Mouse (Mus musculus): ENCODE results near the gene Med12l. TPM values are rescaled to one million over a fixed set of nuclear protein-coding genes. Genes with fewer than 3 reads are reported as not detected.

The Med12l gene
- total and polyA plus RNA-seq, 3 experiments, result 0.93 to 2.0 (median 1.5) TPM

DNA sequence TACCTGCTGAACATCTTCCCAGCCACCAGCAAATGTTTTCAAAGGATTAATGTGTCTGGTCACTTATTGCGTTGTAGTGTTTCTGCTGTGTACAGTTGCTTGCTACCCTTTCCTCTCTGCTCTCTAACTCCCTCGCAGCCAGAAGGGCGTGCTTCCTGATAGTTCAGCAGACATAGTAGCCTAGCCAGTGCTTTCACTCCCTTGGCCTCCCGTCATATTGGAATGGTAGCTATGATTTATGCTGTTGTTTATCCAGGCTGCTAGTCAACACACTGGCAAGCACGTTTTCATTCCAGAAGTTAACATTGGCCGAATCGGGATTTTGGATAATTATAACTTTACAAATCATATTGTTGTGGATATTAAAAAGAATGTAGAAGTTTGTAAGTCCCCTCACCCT lies 54.5 kb downstream of the Med12l start:
- no peaks in the 10 kb centered on the region for H3K9me3 ChIP-seq (replicated peaks; ENCODE audit: low read length)
- no peak for TF ChIP-seq JUND (conservative IDR thresholded peaks at IDR 0.05; ENCODE audit: low read depth, low read length)
- TF ChIP-seq SMC3 (IDR thresholded peaks at IDR 0.05; ENCODE audit: low read depth, low read length), result no peak
- TF ChIP-seq ELF1 (IDR thresholded peaks at IDR 0.05; ENCODE audit: low read depth, low read length), result no peak
- no peak for TF ChIP-seq CHD1 (IDR thresholded peaks at IDR 0.05; ENCODE audit: low read depth, low read length)
- no peak for TF ChIP-seq RCOR1 (conservative IDR thresholded peaks at IDR 0.05; ENCODE audit: low read depth, low read length)
- TF ChIP-seq KAT2A (IDR thresholded peaks at IDR 0.05; ENCODE audit: insufficient replicate concordance, low read length), result no peak
- H3K79me2 ChIP-seq (replicated peaks; ENCODE audit: control insufficient read depth, extremely low read depth, insufficient read depth, poor library complexity, severe bottlenecking), result no peaks in the 10 kb centered on the region
- H3K27me3 ChIP-seq (replicated peaks), result no peaks in the 10 kb centered on the region
- in situ Hi-C loops (cut with MboI; ENCODE audit: low pct_ligation_motif_present, low pct_unique_long_range_greater_than_20kb, low sequenced_read_pairs), result no loop called here
- no peak overlapping the region for H3K27ac ChIP-seq (ENCODE audit: insufficient read depth, low read depth)
- no peak for DNase-seq (ENCODE audit: extremely low read depth)
- H3K4me2 ChIP-seq (ENCODE audit: insufficient read depth, low read depth, poor library complexity, severe bottlenecking), result no peak overlapping the region
- dilution Hi-C loops (cut with MboI; ENCODE audit: extremely low pct_ligation_motif_present, extremely low pct_unique_long_range_greater_than_20kb, low sequenced_read_pairs), result no loop called here
- H3K4me3 ChIP-seq (replicated peaks in 1 of 3; ENCODE audit: low read depth in 2 of 3, low read length in 2 of 3, poor library complexity in 1 of 3), result no peak overlapping the region
- no peaks in the 10 kb centered on the region for H3K36me3 ChIP-seq (replicated peaks in 1 of 2; ENCODE audit: control insufficient read depth in 1 of 2, insufficient read depth in 1 of 2, low read length in 1 of 2)
- H3K9ac ChIP-seq (ENCODE audit: insufficient read depth, low read depth), result no peak overlapping the region
- peaks cover 2 to 16% of the 10 kb centered on the region in 2 experiments for H3K4me1 ChIP-seq (ENCODE audit: control insufficient read depth in 1 of 2, insufficient read depth in 2 of 2)

DNA sequence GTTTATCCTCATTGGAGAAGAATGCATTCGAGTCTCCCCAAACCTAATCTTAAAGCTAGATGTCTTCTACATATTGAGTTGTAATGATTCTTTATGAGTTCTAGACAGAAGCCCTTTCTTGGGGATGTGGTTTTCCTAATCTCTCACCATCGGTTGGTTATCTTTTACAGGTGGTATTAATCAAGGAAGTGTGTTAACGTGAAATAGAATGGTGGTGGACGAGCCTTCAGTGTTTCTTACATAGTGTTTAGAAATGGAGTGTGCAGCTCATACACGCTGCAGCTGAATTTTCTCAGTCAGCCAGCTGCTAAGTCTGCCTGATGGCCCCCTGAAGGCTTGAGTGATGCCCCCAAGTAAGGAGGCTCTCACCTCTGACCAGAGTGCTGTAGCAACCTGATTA lies 56.5 kb downstream of the Med12l start:
- no peaks in the 10 kb centered on the region for H3K27me3 ChIP-seq (replicated peaks)

DNA sequence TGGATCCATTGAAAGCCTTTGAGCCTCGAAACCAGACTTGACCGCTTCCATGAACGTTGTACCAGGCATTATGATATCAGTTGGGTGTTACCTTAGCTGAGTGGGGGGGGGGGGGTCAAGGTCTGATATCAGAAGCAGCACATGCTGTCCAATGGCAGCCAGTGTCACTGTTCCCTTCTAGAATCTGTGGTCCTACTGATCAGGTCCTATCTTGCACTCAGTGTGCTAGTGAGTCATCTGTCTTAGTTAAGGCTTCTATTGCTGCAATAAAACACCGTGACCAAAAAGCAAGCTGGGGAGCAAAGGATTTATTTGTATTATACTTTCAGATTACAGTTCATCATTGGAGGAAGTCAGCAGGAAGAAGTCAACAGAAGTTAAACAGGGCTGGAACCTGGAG lies 57.8 kb downstream of the Med12l start:
- H3K4me1 ChIP-seq (ENCODE audit: control insufficient read depth in 1 of 2, insufficient read depth in 2 of 2), result peaks cover 2 to 32% of the 10 kb centered on the region in 2 experiments; a peak in 2 of 4 replicates
- dilution Hi-C loops (cut with MboI; ENCODE audit: extremely low pct_ligation_motif_present, extremely low pct_unique_long_range_greater_than_20kb, low sequenced_read_pairs), result no loop called here
- no peaks in the 10 kb centered on the region for H3K27me3 ChIP-seq (replicated peaks)
- no peaks in the 10 kb centered on the region for H3K79me2 ChIP-seq (replicated peaks; ENCODE audit: control insufficient read depth, extremely low read depth, insufficient read depth, poor library complexity, severe bottlenecking)
- H3K9me3 ChIP-seq (replicated peaks; ENCODE audit: low read length), result no peaks in the 10 kb centered on the region
- no peak for DNase-seq (ENCODE audit: extremely low read depth)
- no peak overlapping the region for H3K4me3 ChIP-seq (replicated peaks in 1 of 3; ENCODE audit: low read depth in 2 of 3, low read length in 2 of 3, poor library complexity in 1 of 3)
- in situ Hi-C loops (cut with MboI; ENCODE audit: low pct_ligation_motif_present, low pct_unique_long_range_greater_than_20kb, low sequenced_read_pairs), result no loop called here
- H3K27ac ChIP-seq (ENCODE audit: insufficient read depth, low read depth), result no peak overlapping the region
- no peaks in the 10 kb centered on the region for H3K36me3 ChIP-seq (replicated peaks in 1 of 2; ENCODE audit: control insufficient read depth in 1 of 2, insufficient read depth in 1 of 2, low read length in 1 of 2)
- H3K4me2 ChIP-seq (ENCODE audit: insufficient read depth, low read depth, poor library complexity, severe bottlenecking), result no peak overlapping the region
- H3K9ac ChIP-seq (ENCODE audit: insufficient read depth, low read depth), result no peak overlapping the region
- TF ChIP-seq MAFK (IDR thresholded peaks at IDR 0.05; ENCODE audit: insufficient replicate concordance, low read length) (no peak), NRF1 (IDR thresholded peaks at IDR 0.05; ENCODE audit: low read depth, low read length) (no peak), NELFE (IDR thresholded peaks at IDR 0.05; ENCODE audit: low read depth, low read length) (no peak), MAZ (IDR thresholded peaks at IDR 0.05; ENCODE audit: low read depth, low read length) (no peak), USF1 (IDR thresholded peaks at IDR 0.05; ENCODE audit: low read depth, low read length) (no peak), POLR2A (IDR thresholded peaks at IDR 0.05; ENCODE audit: low read depth, low read length) (no peak), PAX5 (IDR thresholded peaks at IDR 0.05; ENCODE audit: low read length) (no peak), GABPA (IDR thresholded peaks at IDR 0.05; ENCODE audit: insufficient replicate concordance, low read depth, low read length) (no peak), RCOR1 (conservative IDR thresholded peaks at IDR 0.05; ENCODE audit: low read depth, low read length) (no peak), ZNF384 (IDR thresholded peaks at IDR 0.05; ENCODE audit: low read depth, low read length) (no peak), USF2 (conservative IDR thresholded peaks at IDR 0.05; ENCODE audit: low read depth, low read length) (no peak), IRF4 (IDR thresholded peaks at IDR 0.05; ENCODE audit: low read depth, low read length) (no peak), UBTF (IDR thresholded peaks at IDR 0.05; ENCODE audit: low read depth, low read length) (no peak), POLR2AphosphoS2 (IDR thresholded peaks at IDR 0.05; ENCODE audit: low read depth, low read length) (no peak)

More for the DNA sequence above, 56.5 kb downstream of the Med12l start:
- Histone ChIP-seq H3K9me3 (replicated peaks; ENCODE audit: low read length) (no peaks in the 10 kb centered on the region), H3K27ac (ENCODE audit: insufficient read depth, low read depth) (no peak overlapping the region), H3K9ac (ENCODE audit: insufficient read depth, low read depth) (no peak overlapping the region), H3K4me1 (ENCODE audit: control insufficient read depth in 1 of 2, insufficient read depth in 2 of 2) (peaks cover 2 to 31% of the 10 kb centered on the region in 2 experiments; a peak in 2 of 4 replicates), H3K4me3 (replicated peaks in 1 of 3; ENCODE audit: low read depth in 2 of 3, low read length in 2 of 3, poor library complexity in 1 of 3) (no peak overlapping the region), H3K79me2 (replicated peaks; ENCODE audit: control insufficient read depth, extremely low read depth, insufficient read depth, poor library complexity, severe bottlenecking) (no peaks in the 10 kb centered on the region), H3K36me3 (replicated peaks in 1 of 2; ENCODE audit: control insufficient read depth in 1 of 2, insufficient read depth in 1 of 2, low read length in 1 of 2) (no peaks in the 10 kb centered on the region), H3K4me2 (ENCODE audit: insufficient read depth, low read depth, poor library complexity, severe bottlenecking) (no peak overlapping the region)
- TF ChIP-seq MXI1 (IDR thresholded peaks at IDR 0.05; ENCODE audit: low read depth, low read length), result no peak
- TF ChIP-seq MAZ (IDR thresholded peaks at IDR 0.05; ENCODE audit: low read depth, low read length), result no peak
- TF ChIP-seq ZKSCAN1 (IDR thresholded peaks at IDR 0.05; ENCODE audit: borderline replicate concordance, low read depth, low read length), result no peak
- no peak for TF ChIP-seq POLR2A (IDR thresholded peaks at IDR 0.05; ENCODE audit: low read depth, low read length)
- dilution Hi-C loops (cut with MboI; ENCODE audit: extremely low pct_ligation_motif_present, extremely low pct_unique_long_range_greater_than_20kb, low sequenced_read_pairs), result no loop called here
- DNase-seq (ENCODE audit: extremely low read depth), result no peak
- in situ Hi-C loops (cut with MboI; ENCODE audit: low pct_ligation_motif_present, low pct_unique_long_range_greater_than_20kb, low sequenced_read_pairs), result no loop called here
